Mouse (Mus musculus): ENCODE measurements around the gene Abcc9. TPM values are rescaled to one million over a fixed set of nuclear protein-coding genes. Genes with fewer than 3 reads are reported as not detected.
A peak's percentile ranks its signal among the peaks of the same experiment; 100 is the strongest.
"Not testable (repeated sequence)": the region's sequence is repeated elsewhere in the genome, so short reads cannot be mapped to it uniquely, and the experiment has no call there.

Abcc9 gene
- total RNA-seq, 2 experiments from 2014 or later = 3.1 to 3.3 TPM

DNA sequence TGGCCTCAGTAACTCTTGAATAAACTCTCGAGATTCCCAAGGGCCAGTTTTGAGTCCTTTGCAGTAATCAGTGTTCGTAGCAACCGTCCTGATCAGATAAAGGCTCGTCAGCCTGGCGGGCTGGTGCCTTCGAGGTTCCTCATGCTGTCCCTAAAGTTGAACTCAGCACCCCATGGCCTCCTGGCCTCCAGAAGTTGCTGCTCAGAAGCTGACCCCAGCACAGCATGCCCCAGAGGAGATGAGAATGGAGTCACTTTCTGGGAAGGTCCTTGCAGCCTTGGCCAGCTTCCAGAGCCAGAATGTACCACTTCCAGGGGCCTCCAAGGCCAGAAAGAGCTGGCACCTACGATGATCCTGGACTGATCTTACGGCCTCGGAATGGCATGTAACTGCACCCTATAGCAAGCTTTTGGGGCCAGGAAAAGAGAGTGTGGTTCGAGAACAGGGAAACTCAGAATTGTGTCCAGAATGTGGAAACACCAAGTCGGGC lies 1.4 kb upstream of the Abcc9 start:
- no peak for DNase-seq

DNA sequence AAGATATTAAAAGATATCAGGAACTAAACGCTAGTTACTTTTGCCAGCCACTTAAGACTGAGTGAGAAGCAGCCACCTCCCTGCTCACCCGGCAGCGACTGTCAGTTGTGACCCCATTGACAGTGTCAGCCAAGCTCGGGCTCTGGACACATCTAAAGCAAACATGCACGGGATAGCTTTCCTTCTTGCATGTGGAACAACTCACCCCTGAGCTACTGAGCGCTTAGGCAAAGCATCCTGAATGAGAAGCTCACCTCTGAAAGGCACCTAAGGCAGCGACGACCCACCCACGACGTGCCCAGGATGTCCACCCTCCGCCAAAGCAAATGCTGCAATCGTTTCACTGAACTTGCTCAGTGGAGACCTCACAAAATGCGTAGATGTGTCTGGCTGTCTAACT lies 954 bp downstream of the Abcc9 start:
- no peak for DNase-seq

DNA sequence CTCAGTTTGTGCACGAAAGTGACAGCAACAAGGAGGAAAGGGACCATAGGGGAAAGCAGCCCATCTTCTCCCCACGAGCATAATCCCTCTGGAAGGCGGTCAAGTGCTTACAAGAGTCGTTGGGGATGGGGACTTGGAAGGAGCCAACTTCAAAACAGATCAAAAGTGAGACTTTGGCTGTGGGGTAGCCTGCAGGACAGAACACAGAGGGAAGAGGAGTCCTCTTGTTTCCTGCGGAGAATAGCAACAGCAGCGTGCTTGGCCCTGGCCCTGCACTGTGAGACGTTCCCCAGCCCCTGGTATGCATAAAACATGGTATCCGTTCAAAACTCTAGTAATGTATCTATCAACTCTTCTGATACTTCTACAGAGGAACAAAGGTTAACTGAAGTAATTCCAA lies 1.4 kb downstream of the Abcc9 start:
- no peak for DNase-seq

DNA sequence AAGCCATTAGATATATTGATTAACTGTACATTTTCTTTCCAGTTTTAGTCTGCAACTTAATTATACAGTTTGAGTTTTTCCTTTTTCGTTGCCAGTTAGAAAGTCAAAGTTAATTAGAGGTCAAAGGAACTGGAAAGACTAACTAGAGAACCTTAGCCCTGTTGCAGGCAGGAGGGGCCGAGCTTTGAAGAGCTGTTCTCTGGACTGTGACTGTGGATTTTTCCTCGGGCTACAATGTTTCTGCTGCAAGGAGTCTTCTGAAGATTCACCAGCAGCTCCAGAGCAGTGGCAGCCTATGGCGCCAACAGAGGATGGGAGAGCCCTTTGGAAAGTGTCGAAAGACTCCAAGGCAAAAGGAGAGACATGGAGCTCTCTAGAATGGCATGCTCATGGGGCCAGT lies 10.0 kb downstream of the Abcc9 start:
- DNase-seq = no peak

DNA sequence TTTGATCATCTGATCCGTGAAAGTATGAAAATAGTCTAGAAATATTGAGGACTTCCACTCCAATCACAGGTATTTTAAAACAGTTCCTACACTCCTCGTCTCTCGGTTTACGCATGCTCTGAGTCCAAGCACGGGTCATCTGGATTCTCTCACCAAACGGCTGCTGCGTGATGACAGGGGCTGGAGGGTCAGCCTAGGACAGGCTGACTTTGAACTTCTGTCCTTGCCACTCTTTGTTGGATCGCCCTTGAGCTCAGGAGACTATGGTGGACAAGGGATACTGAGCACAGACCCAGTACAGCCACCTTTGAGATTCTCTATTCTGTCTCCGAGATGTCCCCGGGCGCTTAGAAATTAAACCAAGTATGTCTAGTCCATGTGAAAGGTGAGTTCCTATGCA lies 12.4 kb downstream of the Abcc9 start:
- no peak for DNase-seq

DNA sequence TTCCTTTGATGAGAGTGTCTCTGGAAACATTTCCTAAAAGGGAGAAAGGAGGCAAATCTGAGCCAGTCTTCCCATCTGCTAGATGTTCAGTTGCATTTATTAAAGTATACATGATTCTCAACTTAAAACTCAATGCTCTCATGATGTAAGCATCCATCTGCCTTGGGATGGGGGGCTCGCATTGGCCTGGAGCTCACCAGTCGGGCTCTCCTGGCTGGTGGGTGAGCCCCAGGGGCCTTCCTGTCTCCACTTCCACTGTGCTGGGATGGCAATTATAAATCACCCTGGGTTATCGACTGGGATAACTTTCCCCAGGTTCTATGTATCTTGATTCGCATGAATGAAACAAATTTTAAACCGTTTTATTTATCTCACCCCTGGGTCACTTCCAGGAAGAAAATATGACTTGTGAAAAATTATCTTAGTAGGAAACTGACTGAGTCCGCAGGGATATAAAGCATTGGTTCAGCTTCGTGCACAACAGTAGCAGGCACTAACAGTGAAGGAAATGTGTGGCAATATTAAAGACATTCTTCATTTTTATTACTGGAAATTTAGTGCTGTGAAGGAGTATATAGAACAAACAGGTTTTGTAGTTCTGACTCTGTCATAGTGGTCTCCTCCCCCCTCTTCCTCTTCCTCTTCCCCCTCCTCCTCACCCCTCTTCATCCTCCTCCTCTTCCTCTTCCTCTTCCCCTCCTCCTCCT lies 19.0 kb downstream of the Abcc9 start:
- no peak for DNase-seq

DNA sequence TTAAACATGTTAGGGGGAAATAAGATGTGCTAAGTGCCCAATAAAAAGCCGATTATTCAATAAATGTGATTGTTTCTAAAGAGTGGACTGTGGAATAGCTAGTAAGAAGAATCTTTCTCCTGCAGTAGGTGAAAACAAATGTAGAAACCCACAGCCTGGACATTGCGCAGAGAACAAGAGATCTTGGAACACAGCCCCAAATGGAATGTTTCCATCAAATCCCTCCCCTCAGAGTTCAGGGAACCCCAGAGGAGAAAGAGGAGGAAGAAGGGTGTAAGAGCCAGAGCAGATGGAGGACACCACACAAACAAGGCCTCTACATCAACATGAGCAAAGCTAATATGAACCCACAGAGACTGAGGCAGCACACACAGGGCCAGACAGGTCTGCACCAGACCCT lies 32.1 kb downstream of the Abcc9 start:
- DNase-seq = no peak

DNA sequence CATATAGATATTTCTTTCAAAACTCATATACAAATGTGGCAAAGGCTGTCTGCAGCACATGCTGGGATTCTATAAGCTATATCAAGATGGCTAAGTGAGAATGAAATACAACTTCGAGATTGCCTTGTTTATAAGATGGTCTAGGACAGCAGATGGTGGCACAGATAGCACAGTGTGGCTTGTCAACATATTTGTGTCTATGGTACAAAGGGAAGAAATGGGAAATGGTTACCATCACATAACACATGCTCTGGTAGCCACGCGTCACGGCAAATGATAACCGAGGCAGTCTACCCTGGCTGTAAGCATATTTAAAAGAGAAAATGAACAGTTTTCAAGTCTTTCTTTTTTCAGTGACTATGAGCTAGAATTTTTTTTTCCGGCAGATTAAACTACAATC lies 32.8 kb downstream of the Abcc9 start:
- no peak for DNase-seq

DNA sequence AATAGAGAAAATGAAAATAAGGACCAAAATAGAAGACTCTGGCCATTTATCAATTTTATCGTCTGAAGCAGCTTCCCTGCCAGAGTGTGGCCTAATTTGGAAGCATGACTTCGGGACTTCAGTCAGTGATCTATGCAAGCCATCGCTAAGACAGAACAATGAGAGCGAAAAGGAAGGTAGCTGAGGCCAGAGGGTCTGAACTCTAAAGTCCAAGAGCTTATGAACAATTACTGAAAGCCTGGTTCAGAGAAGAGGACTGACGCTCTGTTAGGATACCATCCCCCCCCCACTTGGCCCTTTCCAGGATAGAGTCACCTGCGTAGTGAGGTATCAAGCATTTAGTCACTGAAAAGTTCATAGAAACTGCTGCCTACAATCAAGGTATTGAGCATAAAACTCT lies 33.3 kb downstream of the Abcc9 start:
- no peak for DNase-seq

DNA sequence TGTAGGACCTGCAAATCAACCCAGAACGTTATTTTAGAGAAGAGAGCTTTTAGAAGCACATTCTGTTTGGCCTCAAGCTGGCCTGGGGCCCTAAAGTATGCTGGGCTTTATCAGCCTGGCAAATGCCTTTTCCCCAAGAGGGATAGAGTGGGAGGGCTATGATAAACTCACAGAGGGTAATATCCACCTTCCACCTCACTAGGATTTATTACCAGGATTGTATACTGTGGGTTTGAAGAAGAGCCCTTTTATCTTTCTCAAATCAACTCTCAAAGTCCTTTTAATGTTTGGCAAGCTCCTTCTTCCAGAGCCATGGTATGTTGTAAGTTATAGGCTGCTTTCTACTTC lies 33.7 kb downstream of the Abcc9 start:
- no peak for DNase-seq

DNA sequence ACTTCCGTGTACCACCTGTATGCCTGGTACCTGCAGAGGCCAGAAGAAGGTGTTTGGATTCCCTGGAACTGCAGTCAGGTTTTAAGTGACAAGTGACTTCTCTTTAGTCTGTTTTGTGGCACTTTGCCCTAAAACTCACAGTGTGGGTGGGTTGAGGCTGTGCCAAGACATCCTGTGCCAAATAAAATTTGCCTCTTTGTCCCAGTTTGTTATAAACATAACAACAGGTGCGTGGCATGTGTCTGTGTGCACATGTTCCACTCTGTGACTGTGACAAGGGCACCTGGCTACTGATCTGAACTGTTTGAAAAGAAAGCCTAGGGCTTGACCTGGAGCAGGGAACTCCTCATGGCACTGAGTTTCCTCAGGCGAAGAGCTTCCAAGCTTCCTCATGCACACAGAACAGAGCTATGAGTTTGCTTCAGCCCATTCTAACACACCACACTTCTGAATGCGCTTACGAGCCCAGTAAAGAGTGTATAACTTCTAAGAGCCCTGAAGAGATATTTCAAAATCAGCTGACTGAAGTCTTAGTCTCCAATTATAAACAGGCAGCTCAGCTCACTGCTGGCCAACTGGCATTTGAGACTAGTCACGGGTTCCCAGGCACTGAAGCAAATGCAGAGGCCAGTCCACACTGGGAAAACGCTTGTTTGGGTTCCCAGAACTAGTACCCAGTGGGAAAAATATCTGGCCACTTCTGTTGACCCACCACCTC lies 34.3 kb downstream of the Abcc9 start:
- DNase-seq = no peak

DNA sequence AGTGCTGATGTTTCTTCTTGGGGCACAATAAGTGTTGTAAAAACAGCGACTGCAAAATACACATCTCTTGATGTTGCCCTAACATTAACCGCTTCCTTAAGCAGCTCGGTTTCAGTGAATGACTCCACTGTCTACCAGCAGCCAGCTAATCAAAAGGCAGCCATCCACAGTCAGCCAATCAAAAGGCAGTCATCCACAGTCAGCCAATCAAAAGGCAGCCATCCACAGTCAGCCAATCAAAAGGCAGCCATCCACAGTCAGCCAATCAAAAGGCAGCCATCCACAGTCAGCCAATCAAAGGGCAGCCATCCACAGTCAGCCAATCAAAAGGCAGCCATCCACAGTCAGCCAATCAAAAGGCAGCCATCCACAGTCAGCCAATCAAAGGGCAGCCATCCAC lies 40.1 kb downstream of the Abcc9 start:
- not testable (repeated sequence) for DNase-seq

DNA sequence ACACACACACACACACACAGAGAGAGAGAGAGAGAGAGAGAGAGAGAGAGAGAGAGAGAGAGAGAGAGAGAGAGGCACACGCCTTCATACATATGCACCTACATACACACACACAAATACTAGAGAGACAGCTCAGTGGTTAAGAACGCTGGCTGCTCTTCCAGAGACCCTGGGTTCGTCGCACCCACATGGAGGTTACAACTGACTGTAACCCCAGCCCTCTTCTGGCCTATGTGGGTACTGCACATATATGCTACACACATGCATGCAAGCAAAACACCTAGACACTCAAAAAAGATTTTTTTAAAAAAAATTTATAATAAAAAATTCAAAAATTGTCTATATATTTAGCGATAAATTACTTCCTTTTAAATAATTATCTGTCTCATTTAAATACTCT lies 43.1 kb downstream of the Abcc9 start:
- no peak for DNase-seq

DNA sequence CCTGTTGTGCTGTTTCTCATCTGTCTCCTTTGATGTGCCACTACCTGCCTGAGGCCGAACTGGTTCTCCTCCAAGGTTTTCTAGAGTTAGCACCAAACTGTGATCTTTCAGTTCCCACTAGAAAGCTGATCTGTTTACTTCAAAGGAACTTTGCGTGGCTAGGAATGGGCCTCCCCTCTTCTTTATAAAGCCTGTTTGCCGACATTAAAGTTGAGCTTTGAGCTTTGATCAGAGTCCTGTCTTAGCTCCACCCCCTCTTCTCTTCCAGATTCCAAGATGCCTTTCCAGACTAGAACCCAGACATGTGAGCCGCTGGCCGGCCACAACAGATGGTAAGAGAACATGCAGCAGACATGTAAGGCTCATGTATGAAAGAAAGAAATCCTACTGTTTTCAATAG lies 47.6 kb downstream of the Abcc9 start:
- DNase-seq = no peak

DNA sequence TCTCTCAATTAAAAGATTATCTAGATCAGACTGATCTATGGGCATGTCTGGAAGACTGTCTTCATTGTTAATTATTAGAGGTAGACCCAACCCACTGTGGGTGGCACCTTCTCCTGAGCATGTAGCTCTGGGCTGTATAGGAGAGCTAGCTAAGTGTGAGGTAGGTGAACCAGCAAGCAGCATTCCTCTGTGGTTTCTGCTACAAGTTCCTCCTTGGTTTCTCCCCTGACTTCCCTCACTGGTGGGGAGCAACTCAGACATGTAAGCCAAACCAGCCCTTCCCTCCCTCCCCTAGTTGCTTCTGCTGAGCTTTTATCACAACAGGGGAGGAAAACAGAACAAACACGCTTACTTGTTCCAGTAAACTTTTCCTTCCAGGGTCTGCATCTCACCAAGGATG lies 49.9 kb downstream of the Abcc9 start:
- no peak for DNase-seq

DNA sequence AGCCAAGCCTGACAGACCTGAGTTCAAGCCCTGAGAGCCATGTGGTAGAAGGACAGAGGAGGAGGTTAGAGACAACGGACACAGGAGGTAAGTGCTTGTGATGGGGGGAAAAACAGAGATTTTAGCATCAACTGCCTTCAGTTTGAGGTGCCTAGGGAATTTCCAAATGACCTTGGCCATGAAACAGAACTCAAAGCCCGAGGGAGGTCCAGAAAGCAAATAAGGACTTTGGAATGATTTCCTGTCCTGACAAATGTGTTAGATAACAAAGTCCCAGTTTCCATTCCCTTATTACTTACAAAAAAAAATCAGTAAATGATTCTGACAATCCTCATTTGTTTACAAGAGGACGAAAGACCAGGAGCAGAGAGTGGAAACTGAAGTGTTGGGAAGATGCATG lies 52.8 kb downstream of the Abcc9 start:
- no peak for DNase-seq

DNA sequence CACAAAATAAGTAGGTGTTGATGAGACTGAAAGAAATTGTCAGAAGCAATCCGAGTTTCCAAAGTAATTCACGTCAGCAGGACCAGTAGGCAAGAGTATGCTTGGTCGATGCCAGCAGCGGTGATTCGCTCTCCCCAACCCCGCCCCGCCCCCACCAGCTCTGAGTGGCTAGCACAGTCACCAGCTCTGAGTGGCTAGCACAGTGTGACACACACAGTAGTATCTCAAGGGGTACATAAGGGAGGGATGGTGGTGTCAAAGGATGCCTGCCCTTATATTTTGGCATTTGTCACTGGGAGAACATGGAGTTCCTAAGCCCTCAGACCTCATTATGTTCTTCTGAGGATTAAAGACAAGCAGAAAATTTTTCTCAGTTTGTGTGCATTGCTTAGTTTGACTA lies 56.6 kb downstream of the Abcc9 start:
- DNase-seq = no peak

DNA sequence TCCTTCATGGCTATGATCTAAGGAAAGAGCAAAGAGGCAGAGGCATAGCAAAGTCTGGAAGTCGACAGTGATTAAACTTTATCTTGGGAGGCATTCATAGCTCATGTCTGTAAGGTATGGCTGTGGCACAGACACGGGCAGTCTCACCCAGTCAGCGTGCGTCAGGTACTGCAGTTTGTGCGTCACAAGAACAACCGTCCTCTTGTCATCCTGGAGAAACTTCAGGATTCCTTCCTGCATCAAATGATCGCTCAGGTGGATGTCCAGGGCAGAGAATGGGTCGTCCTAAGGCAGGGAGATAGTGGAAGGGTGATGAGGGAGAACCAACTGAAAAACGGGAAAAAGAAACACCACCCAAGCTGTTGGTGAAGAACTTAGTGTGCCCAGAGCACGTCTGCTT lies 62.8 kb downstream of the Abcc9 start:
- DNase-seq = no peak

DNA sequence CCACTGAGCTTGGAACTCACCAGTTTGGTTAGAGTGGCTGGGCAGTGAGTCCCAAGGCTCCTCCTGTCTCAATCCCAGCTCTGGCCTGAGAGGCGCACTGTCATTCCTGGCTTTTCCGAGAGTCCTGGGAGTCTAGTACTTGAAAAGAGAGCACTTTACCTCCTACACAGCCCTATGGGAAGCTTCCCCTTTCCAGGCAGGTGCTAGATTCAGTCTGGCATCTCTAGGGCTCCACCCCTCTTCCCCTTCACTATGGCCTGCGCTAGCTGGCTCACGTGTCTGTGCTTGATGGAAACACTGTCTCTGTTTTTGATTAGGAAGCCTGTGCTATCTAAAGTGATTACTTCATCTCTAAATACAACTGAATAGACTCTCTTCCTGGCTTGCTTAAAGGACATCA lies 66.5 kb downstream of the Abcc9 start:
- DNase-seq = no peak

DNA sequence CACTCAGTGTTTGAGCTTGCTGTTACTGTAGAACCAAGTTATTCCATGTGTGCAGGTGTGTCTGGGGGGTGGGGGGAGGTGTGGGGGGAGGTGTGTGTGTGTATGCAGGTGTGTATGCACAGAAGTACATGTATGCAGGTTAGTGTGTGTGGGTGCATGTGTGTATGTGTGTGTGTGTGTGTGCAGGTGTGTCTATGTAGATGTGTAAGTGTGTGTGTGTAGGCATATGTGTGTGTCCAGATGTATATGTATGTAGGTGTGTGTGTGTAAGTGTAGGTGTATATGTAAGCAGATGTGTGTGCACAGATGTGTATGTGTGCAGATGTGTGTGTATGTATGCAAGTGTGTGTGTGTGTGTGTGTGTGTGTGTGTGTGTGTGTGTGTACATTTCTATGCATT lies 66.9 kb downstream of the Abcc9 start:
- no peak for DNase-seq

DNA sequence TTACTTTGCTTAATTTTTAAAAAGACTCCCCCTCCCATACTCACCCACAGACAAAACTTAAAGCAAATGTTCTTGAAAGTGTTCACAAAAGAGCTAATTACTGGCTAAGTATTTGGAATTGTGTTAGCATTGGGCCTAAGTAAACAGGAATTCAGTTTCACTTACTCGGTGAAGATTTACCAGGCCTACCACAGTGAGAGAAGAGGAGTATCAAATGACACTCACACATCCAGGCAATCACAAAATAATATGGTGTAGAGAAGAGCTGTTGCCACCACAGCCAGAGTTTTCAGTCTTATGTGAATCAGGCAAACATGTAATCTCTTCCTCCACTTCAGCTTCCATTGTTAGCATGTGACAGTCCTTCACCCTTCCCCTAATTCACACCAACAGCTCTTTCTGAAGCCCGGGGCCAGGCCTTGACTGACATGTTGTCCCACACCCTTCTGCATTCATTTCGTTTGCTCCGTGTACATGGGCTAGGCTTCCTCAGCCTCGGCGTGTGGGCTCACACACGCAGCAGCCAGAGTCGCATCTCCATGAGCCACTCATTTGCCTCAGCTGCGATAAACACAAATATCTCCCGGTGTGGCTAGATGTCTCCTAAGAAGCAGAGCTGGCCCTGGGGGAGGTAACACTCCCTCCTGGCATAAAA lies 67.5 kb downstream of the Abcc9 start:
- no peak for DNase-seq

DNA sequence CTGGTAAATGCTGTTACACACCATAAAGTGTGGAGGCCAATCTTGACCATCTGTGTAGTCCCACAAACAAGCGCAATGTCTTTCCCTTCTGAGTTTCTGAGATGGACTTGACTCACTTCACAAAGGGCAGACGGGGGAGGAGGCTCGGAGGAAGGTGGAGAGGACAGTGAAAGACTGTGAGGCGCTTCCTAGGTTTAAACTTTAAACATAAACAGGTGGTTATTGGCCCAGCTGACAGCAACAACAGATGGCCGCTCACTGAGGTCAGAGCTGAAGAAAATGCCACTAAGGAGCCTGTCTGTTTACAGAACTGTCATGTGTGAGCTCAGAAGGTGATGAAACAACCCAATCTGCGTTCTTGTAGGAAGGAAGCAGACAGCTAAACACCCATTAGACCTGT lies 78.8 kb downstream of the Abcc9 start:
- DNase-seq = no peak

DNA sequence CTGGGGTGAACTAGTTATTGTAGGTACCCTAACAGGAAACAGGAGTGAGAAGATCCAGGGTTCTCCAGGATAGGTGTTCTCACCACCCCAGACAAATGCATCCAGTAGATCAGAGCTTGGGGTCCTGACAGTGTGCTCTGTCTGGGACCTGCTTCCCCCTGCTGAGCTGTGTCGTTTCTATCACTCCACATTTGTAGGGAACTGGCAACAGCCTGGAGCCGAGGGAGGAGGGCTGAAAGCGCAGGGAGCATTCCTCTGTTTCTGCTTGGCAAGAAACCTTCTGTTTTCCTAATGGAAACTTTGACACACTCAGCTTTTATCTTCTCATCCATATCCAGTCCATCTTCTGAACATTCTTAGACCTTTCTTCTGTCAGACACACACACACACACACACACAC lies 85.5 kb downstream of the Abcc9 start:
- no peak for DNase-seq

DNA sequence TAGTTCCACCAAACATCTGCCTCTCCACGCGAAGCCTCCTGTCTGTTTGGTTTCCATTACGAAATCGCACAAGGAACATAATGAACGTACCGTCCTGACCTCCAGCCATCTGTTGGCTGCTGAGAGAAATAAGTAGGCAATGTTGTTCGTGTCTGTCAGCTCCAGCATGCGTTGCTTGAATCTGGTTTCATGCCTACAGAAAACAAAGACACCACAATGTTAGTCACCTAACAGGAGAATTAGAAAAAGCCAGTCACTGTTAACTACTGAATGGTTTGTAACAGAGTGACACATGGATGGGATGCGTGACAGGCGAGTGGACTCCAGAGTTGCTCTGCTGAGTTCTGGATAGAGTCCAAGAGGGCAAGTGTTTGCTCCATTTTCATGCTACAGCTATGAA lies 87.8 kb downstream of the Abcc9 start:
- DNase-seq = peak; percentile 37 to 42
